Comparison of ENCODE assay signal across 11 mouse cellular contexts in the genomic region with DNA sequence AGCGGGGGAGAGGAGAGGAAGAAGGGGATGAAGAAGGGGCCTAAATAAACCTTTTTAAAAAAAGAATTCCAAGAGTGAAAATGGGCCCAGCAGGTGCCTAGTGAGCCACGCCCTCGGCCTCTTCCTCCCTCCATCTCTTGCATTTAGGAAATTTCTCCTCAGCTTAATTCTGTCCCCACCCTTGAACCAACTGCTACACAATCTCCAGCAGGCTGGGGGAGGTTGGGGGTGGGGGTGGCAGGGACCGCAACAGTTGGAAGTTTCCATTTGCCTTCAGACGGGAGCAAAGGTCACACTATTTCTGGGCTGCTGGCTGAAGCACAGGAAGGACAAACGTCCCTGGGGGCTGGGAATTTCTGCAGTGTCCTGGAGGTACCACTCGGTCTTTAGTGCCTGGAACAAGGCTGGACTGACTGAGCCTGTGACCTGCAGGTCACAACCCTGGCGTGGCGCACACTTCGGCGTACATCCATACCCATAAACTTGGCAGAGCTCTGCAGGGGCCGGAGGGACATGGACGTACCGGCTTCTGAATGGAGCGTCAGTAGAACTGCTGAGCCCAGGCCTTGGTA. TPM values are rescaled to one million over a fixed set of nuclear protein-coding genes. Genes with fewer than 3 reads are reported as not detected.
DNase-seq lines count a peak whose midpoint lies in the region; ATAC-seq lines count a peak whose summit lies in the region.
"Had no signal": no experiment of that assay in that cellular context is flagged by ENCODE, and none has a peak within 500 bp of the region (broad histone marks: within the 10 kb centered on the region; RNA-seq: fewer than 3 reads in every experiment).

No protein-coding gene starts in this region.

- H3K4me3 ChIP-seq in heart, embryonic 10.5 days = no peak overlapping the region
- H3K4me3 ChIP-seq in liver, embryonic 15.5 days (replicated peaks) = no peak overlapping the region

- H3K4me1 ChIP-seq in heart, embryonic 10.5 days = peaks cover 26% of the 10 kb centered on the region
- H3K4me1 ChIP-seq in liver, embryonic 15.5 days (replicated peaks) = peaks cover 7% of the 10 kb centered on the region; the same call in 1 of the 2 replicates

- H3K9me3 ChIP-seq in heart, embryonic 10.5 days = no peaks in the 10 kb centered on the region
- no peaks in the 10 kb centered on the region for H3K9me3 ChIP-seq in liver, embryonic 15.5 days (replicated peaks)

- no peak overlapping the region for H3K27ac ChIP-seq in heart, embryonic 10.5 days
- peak overlapping the region; percentile 55; the same call in 1 of the 2 replicates for H3K27ac ChIP-seq in liver, embryonic 15.5 days (replicated peaks)
- H3K27ac ChIP-seq: macrophage had no signal

- H3K9ac ChIP-seq in liver, embryonic 15.5 days = no peak overlapping the region

- H3K36me3 ChIP-seq in heart, embryonic 10.5 days = peaks cover 21% of the 10 kb centered on the region
- no peaks in the 10 kb centered on the region for H3K36me3 ChIP-seq in liver, embryonic 15.5 days (replicated peaks)

- no peak overlapping the region; the same call in 1 of the 2 replicates for H3K4me2 ChIP-seq in liver, embryonic 15.5 days

- DNase-seq in heart, adult 18-20 months = peak; percentile 65 to 85
- no peak for DNase-seq in heart, embryonic 10.5 days (ENCODE audit: low spot score)
- DNase-seq in adrenal gland, postnatal 14 days = peak; percentile 64
- DNase-seq in heart, postnatal 4 days = peak; percentile 42
- DNase-seq in frontal cortex, postnatal 10 days (ENCODE audit: low spot score in 2 of 2) = no peak
- no peak for DNase-seq in thymus, postnatal 4 days
- DNase-seq in spleen, postnatal 14 days (ENCODE audit: low spot score in 2 of 2) = no peak
- DNase-seq: thymus, adult 2 months had no signal

- peak; percentile 63 for ATAC-seq in liver, embryonic 15.5 days (ENCODE audit: insufficient read depth)

- 59% methylated on average over 15 of the region's 15 CpGs for WGBS in heart, embryonic 10.5 days
- 61% methylated on average over 15 of the region's 15 CpGs for WGBS in liver, embryonic 15.5 days (ENCODE audit: insufficient replicate concordance)

- peaks cover under 1% of the 10 kb centered on the region; the same call in 1 of the 2 replicates for H3K27me3 ChIP-seq in heart, embryonic 10.5 days (ENCODE audit: insufficient read depth, poor library complexity, severe bottlenecking)
- H3K27me3 ChIP-seq in liver, embryonic 15.5 days = no peaks in the 10 kb centered on the region
- H3K27me3 ChIP-seq: CH12.LX had no signal

RNA-seq across cellular contexts. Expression of gene Katnb1, which starts 50.1 kb away (rescaled TPM):
- total RNA-seq in heart, adult 18-20 months (2021) = 1 to 10 TPM; 4.8 to 5.1 TPM
- polyA plus RNA-seq in heart, embryonic 10.5 days (2016; fragmentation: Nextera tagmentation; extraction: Ambion mirVana) = 25.8 and 29.8 TPM in 2 replicates
- total RNA-seq in adrenal gland, postnatal 14 days (2021) = 8.3 and 12.0 TPM in 2 replicates
- total RNA-seq in heart, postnatal 4 days (2021) = 10 to 100 TPM; 13.0 to 15.0 TPM
- polyA plus RNA-seq in liver, embryonic 15.5 days (2015; fragmentation: Nextera tagmentation; extraction: Ambion mirVana) = 9.6 and 12.0 TPM in 2 replicates

Comparison
In these comparisons a context has a peak if more than half of its experiments do, and no peak if none do; other contexts are left out.
1. DNase-seq: peak in heart, adult 18-20 months (2 of 2), adrenal gland, postnatal 14 days (single experiment) and heart, postnatal 4 days (single experiment); none in heart, embryonic 10.5 days (single experiment), frontal cortex, postnatal 10 days (0 of 2), thymus, postnatal 4 days (single experiment) and spleen, postnatal 14 days (0 of 2).